Mouse (Mus musculus): ENCODE measurements around the gene Asns.

The Asns gene

DNA sequence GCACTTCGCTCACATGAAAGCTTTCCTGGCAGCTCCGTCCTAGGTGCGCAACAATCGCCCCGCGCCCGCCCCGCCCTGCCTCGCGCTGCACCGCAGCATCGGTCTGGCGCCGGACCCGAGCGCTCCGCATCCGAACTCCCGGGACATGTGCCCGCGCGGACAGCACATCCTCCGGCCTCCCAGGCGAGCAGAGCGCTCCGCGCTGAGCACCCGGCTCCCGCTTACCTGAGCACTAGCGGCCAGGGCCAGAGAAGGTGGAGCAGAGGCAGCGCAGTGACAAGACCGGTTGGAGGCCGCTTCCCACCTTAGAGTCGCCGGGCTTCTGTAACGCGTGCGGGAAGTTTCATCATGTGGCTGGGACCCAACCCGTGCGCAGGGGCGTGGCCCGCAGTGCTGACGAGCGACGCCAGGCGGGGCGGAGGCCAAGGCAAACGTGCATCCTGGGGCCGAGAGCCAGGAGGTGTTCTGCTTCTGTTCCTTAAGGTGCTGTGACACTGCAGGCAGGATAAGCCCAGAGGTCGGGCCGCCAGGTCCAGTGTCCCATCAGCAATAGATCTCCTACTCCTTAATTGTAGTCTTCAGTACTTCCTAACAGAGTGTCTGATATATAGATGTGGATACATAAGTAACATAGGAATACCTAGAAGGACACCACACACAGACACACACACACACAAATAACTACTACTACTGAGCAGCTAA is at the start of gene Asns:
Gene Asns (minus strand): TSS at position 371 of the 702 bp plus-strand sequence.
- peak; percentile 62 for DNase-seq

DNA sequence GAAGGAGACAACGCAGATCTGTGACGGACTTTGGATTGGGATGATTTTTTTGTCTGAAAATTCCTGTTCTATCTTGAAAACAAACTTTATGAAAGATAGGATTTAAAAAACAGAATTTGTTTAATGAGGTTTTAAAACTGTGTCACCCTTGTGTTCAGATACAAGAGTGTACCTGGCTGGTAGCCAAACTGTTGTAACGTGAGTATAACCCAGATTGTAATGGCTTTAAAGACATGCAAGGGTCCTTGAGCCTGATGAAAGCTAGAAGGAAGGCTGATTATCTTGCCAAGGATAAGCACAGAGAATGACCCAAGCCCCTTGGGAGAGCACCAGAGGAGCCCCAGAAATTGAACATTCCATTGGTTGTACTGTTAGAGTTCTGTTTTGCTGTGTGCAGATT is 48.7 kb upstream of the Asns start:
- DNase-seq, result no peak

DNA sequence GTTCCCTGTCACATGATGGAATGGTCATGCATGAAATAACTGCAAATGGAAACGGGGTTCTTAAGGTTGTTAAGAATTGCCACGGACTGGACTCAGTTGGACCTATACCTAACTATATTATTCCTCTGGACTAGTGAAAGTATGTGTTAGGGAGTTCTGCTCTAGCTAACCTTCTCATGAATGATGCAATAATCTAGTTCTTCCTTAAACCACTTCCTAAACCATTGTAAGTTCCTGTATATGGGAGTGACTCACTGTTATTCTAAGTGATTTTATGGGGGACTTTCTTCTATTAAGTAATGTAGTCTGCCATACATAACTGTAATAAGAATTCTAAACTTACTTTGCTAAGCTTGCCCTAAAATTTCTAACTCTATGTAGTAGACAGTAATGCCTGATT is 44.8 kb upstream of the Asns start:
- no peak for DNase-seq

DNA sequence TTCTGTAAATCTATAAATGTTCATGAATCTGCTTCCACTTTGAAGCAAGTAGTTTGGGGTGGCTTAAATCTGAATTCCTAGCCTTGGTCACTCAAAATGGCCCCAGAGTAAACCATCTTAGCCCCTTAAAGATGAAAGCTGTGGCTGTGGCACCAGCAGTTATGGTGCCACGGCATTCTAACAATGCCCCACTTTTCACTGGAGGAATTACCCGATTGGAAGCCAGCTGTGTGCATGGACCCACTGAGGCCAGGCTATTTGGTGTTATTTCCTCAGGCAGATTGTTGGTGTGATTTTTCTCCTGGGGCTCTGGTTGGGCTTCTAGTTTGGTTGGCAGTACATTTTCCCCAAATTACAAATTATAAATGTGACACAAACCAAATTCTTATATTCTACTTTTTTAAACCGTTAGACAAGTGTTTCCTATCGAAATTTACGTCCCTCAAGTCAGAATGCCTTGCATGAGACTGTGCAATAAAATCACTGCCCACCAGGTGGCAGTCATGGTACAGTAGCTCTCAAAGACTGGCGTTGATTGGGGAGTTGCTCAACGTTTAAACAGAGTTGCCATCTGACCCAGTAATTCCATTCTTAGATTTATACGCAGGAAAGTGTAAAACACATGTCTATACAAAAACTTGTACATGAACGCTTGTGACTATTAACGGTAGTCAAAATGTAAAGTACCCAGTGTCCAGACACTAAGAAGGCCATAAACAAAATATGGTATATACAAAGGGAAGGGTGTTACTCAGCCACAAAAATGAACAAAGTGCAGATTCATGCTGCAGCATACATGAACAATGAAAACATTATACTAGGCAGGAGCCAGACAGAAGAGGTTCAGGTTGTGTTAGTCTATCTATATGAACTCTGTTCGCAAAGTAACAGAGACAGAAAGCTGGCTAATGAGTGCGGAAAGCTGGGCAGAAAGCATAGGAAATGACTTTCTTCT is 40.0 kb upstream of the Asns start:
- DNase-seq, result peak; percentile 85

DNA sequence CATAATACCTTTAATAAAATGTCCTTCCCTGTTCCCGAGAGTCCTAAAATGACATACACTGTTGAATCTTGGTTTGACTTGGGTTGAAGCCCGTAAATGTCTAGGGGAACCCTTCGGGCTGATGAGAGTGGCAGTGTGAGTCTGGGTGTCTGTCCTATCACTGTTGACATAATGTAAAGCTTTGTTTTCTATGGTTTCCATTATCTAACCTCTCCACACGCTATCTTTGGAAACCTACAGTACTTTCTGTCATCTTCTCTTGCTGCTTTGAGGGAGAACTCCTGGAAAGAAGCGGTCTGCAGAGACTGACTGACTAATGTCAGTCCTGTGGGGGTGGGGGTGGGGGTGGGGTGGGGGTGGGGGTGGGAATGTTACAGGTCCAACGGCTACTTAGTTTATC is 39.0 kb upstream of the Asns start:
- no peak for DNase-seq

DNA sequence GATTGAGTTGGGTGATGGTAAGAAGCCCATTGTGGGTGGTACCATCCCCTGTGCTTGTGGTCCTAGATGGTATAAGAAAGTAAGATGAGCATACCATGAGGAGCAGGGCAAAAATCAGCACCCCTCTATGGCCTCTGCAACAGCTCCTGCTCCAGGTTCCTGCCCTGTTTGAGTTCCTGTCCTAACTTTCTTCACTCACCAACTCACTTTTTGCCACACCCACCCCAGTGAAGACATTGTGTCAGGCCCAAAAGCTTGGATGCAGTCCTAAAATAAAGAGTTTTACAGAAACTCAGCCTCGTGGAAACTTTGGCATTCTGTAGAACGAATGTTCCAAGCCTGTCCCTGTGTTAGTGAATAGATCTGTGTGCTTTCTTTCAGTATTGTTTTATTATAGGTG is 36.1 kb upstream of the Asns start:
- no peak for DNase-seq

DNA sequence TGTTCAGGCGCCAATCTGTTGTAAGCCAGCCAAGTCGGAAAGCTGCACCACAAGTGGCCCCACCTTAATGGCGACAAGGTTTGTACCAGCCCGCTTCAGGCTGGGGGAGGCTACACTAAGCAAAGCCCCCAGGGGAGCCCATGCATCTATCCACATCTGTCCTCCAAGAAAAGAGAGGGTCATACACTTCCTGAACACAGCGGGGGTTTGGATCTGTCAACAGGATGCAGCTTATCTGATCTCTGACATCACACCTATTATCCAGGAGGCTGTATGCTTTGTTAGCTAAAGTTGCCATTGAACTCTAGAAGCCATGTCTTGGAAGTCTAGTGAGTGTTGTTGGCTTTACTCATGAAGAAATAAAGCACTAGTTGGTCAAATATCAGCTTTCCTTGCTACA is 35.2 kb upstream of the Asns start:
- DNase-seq, result no peak

DNA sequence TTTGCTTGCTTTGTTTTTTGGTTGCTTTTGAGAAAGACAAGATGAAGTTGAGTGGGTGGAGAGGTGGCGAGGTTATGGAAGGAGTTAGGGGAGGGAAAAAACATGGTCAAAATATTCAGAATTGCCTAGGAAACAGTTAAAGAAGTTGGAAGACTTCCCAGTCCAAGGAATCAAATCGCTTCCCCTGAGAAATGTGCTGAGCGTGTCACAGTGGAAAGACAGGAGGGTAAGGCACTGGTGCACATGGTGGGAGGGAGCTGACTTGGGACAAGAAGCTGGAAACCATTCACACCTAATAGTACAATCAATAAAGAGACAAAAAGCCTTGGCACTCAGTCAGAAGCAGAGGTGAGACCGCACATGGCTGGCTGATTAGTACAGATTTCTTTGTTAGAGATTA is 23.2 kb upstream of the Asns start:
- DNase-seq, result no peak

DNA sequence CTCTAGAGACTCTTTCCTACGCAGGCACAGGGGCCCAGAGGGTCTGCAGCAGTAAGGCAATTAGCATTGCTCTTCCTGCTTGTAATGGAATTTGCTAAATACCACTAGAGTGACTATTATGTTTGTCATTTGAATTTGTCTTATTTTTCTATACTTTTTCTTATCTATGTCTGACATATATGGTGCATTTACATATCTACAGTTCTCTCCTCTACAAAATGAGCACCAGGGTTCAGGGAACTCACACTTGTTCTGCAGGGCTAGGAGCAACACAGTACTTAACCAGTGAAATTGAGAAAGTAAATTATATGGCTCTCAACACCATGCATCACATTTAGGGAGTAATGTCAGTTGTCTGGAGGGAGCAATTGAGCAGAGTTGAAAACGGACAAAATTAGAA is 21.2 kb upstream of the Asns start:
- DNase-seq, result no peak

DNA sequence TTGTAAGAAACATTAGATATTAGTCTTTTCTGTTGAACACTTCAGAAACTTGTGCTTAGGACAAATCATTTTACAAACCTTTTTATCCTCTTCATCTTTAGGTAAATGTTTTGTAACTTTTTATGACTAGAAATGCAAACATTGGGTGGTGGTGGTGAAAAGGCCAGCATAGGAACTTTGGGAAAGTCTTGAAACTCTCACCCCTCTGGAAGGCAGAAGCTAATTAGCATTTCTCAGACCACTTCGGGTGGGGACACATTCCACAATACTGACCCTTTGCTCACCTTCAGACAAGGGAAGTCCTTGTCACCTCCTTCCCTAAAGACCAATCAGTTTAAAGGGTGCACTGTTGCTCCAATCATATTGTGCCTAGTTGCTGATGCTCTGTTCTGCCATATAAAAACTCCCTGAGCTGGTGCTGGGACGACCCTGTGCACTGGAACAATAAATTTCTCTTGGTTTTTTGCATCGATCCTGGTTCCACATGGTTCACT is 18.8 kb upstream of the Asns start:
- DNase-seq, result no peak

DNA sequence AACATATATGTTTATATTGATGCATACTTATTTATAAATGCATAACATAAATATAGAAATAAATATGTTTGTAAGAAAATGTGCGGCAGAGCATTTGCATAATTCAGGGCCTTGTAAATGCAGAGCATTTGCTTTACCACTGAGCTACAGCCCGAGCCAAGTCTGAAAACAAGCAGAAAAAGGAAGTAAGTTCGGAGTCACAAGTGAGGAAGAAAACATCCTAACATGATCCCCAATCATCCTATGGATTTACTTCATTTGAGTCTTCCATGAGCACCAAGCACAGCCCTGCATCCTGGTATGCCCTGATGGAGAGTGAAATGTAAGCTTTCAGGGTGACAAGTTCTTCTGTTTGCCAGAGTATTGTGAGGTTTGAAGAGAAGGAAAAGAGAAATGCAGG is 15.2 kb upstream of the Asns start:
- DNase-seq, result no peak

DNA sequence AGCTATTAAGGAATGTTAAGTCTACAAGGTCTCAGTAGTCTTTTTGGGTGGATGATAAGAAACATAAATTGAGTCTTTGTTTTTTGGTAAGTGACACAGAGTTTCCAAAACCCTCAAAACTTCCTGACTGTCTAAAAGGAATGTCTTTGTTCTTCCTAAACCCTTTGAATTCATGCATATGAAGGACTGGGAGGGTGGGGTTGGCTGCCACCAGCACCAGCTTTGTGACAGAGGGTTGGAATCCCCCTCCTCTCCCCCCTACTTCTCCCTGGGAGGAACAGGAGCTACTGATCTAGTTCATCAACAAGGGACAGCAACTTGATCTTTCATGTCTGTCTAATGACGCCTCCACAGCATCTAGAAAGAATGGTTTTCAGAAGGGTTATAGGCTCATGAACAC is 13.7 kb upstream of the Asns start:
- no peak for DNase-seq

DNA sequence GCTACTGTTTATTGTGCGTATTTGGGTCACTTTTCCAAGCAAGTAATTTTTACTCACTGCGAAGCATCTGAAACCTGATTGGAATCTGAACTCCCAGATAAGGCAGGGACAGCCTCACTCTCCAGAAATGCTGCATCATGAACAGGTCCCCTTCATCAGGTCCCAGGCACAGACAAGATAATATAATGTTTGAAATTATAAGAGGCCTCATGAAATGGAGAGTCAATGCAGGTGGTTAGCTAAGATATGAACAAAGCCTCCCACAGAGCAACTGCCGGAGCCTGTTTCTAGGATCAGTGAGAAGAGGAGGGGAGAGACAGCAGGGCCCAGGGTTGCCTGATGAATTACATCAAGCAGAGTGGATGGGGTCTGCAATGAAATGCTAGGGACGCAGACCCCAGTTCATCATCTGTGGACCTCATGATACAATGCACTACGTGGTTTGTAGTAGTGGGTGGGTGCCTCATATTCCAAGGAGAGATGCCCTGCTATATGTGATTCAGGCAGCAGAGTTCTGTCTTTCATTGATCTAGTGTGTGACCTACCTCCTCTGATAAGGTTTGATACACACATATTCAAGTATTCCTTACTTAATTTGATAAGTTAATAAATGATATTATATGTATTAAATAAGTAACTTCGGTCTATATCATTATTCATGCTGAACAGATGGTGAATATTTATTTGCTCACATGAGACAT is 5.1 kb upstream of the Asns start:
- no peak for DNase-seq

DNA sequence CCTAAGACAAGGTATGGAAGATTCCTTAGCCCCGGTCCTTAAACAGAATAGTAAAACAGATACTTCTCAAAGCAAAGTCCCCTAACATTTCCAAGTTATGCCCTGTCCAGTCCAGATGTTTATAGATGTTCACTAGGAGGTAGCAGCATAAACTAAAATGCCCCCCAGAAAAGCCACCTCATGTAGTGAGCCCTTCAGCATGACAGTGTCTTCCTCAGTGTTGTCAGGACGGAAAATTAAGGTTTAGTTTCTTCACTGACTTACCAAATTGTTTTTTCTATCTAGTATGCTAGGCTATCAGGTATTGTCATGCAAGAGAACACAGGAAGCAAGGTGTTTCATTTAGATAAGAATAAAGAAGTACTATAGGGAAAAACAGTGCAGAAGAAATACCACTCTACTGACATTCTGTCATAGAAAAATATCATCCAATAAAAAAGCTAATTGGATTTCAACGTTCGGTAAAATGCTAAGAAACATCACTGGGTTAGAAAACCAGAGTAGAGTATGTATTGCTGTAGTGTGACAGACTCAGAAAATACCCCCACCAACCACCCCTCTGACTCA is 4.1 kb upstream of the Asns start:
- no peak for DNase-seq

DNA sequence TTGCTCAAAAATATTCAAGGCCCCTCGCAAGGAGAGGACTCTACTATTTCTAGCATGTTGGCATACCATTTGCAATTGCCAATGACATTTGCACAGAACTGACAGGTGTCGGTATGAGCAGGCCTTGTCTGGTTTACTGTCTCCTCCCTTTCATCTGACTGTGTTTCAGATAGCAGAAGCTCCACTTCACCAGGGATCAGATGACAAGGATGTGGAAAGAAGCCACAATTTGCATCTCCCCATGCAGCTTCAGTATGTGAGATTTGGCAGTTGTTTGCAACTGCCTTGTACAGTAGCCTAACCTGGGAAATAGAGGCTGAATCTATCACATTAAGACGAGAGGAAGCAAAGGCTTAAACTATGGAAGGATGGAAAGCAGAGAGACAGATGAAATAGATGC is 3.6 kb upstream of the Asns start:
- no peak for DNase-seq

DNA sequence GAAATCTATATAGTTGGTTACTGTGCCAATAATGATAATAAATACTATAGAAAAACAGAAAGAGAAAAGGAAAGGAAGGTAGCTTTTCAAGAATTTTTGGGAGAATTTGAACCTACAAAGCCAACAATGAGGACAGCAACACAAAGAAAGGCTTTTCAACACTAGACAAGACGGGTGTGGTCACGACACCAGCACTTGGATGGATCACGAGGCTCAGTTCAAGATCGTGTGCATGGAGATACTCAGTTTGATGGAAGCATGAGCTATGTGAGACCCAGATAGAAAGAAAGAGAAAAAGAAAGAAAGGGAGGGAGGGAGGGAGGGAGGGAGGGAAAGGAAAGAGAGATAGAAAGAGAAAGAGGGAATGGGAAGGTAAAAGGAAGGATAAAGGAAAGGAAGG is 2.8 kb upstream of the Asns start:
- DNase-seq, result no peak

DNA sequence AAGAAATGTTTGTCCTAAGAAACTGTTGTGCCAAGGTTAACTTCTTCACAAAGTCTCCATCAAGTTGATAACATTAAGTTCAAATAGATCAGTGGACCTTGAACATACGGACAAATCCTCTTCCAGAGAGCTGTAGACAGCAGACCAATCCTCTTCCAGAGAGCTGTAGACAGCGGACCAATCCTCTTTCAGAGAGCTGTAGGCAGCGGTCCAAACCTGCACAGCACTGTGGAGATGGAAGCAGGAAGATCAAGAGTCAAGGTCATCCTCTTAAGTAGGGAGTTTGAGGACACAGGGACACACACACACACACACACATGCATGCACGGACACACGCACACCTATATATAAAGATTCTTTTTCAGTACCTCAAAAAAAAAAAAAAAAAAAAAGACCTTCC is 612 bp upstream of the Asns start:
- DNase-seq, result no peak

DNA sequence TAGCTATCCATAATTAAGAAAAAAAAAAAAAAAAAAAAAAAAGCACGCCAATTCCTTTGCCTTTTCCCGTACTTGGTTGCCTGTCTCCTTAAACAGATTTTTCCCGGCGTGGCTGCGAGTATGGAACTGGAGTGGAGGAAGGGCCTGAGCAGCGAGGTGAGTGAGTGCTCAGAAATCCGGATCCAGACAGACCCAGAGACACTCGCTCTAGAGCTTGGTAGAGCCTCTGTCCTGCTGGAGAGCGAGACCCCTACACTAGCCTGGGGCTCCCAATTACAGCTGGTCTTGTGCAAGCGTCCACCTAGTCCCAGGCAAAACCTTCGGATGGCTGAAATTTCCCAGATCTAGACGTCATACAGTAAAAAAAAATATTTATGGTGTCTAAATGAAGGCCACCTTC is 603 bp downstream of the Asns start:
- DNase-seq, result no peak

DNA sequence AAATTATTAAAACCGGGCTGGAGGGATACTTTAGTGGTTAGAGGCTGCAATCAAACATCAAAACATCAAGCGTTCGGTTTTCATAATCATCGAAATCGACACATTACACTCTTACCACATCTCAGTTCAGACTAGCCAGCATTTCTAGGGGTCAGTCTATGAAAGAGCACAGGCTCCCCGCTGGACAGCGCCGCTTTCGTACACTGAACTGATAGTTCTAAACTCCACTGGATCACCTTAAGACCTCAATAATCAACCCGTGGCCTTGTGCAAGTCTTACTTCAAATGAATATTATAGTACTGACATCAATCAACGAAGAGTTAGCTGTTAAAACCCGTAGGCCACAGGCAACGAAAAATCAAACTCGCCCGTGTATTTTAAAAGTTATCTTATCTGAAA is 1.0 kb downstream of the Asns start:
- no peak for DNase-seq

DNA sequence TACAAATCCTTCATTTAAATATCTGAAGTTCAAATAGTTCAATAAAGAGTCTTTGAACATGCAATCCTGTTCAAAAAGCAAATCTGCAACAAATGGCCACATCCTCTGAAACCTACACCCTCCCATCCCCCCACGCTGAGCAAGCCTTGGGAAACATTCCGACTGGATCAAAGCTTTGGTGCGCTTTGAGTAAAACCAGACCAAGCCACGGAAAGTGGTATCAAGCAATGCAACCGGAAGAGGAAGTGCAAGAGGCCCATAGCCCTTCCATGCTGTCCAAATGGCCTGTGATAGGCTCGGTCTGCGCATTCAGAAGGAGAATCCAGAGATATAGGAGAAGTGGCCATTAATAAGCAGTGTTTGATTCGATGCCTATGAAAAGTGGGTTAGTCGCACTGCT is 2.6 kb downstream of the Asns start:
- no peak for DNase-seq

DNA sequence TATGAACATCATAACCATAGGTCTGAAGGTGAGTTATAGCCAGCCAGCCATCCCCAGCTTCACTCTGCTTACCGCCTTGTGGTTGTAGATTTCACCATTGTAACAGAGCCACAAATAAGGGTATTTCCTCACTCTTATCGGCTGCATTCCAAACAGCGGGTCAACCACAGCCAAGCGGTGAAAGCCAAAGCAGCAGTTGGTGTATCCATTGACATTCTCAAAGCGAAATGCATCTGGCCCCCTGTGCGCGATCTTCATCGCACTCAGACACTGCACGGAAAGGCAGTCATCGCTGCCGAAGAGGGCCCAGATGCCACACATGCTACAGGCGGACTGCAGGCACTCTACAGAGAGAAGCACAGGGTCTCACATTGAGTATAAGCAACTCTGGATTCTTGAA is 3.9 kb downstream of the Asns start:
- no peak for DNase-seq

DNA sequence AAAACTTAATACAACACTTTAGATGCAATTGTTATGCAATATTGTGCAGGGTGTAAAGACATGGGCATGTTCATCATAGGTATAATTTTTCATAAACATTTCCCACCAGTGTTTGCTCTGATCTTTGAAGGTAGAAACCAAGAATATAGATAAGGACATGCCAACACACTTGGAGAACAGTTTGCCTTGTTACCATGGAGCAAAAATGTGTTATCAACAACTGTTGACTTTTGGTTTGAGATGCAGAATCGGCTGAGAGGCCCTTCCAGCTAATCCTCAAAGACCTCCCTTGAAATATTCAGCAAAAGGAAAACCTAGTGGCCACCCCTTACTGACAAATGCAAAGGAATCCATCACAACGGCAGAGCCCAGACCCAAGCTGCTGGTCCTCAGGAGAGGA is 7.0 kb downstream of the Asns start:
- no peak for DNase-seq

DNA sequence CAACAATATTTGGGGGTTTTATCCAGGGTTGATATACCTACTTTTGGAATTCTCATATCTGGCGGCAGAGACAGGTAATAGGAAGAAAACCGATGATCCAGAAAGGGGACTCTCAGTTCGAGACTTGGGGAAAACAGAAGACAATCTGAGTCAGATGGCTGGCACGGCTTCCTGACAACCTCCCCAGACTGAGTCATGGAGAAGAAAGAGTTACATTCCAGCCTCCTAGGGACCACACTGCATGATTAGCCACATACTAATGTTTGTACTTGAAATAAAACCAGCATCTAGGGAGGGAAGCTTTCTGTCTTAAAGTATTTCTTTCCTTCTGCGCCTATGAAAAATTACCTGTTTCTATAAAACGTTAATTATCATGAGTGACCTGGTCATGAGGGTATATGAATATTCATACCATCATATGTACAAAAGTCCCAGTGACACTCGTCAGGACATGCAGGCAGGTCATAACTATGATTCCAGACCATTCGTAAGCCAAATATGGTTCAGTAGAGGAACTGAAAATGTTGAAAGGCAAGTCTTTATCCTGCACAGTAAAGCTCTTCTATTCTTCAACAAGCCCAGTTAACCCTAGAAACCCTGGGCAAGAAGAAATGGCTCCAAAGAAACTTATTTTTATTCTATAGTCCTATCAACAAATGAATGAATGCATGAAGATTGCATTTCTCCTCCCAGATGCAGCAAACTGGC is 16.7 kb downstream of the Asns start:
- DNase-seq, result no peak
